Mouse (Mus musculus) CD4-positive, CD25-positive, alpha-beta regulatory T cell, adult 4 months (primary cell): ENCODE data around the gene Map3k7. TPM values are rescaled to one million over a fixed set of nuclear protein-coding genes. Genes with fewer than 3 reads are reported as not detected.
"Not testable (repeated sequence)": the region's sequence is repeated elsewhere in the genome, so short reads cannot be mapped to it uniquely, and the experiment has no call there.

Experiments used
- ATAC-seq: one replicate; pipeline ENCODE4 v1.8.0; 2017
- polyA plus RNA-seq, 2 experiments: library from polyadenylated mRNA; unstranded; fragments of 100-300 nt; shearing (Covaris generic); gene quantifications; one replicate each; pipeline ENCODE4 v1.2.1; 2017

Map3k7 gene
- polyA plus RNA-seq, 2 experiments from 2014 or later = 7.6 to 8.0 TPM

DNA sequence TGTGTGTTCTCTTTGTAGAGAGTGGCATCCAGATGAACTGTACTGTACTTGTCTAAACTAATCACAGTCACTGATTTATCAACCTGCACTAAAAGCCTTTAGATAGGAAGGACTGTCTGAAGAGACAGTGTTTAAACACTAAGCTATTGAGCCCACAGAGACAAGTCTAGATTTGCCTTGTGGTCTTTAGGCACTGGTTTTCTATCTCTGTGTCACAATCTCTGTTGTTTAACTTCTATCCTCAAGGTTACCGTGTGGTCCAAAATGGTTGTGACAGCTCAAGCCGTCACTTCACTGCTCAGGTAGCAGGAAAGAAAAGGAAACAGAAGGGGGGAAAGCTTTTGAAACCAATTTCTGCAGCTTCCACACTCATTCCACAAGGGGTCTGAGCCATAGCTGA, 29.5 kb downstream of the Map3k7 start:
- ATAC-seq = no peak

DNA sequence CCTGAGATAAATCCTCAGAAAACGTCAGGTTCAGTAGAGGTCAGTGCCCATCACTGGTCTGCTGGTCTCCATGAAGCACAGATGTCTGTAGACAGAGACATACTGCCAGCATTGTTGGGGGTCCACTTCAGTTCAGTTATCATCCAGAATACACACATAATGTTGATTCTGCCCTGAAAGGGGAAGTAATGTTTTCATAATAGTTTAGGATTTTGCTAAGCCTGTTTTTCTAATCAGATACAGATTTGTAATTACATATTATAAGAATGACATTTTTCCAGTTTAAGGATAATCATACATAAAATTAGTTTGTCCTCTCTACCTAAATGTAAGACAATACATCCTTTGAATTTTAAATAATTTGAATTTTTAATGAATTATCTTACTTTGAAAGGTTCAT, 30.0 kb downstream of the Map3k7 start:
- no peak for ATAC-seq

DNA sequence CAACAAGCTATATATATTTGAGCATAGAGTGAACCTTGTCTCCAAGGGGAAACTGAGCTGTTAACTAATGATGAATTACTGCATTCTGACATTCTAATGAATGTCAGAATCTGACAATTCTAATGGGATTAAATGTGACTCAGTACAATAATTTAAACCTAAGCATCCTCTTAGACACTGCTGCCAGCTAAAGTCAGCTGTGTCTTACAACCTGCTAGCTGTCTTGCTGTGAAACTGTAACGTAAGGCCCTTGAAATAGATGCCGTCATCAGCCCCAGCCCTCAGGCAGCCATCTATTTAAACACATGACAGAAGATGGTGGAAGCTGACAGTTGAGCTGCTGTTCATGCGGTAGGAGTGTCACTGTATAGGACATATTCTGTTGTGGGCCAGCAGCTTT, 37.6 kb downstream of the Map3k7 start:
- ATAC-seq = no peak

DNA sequence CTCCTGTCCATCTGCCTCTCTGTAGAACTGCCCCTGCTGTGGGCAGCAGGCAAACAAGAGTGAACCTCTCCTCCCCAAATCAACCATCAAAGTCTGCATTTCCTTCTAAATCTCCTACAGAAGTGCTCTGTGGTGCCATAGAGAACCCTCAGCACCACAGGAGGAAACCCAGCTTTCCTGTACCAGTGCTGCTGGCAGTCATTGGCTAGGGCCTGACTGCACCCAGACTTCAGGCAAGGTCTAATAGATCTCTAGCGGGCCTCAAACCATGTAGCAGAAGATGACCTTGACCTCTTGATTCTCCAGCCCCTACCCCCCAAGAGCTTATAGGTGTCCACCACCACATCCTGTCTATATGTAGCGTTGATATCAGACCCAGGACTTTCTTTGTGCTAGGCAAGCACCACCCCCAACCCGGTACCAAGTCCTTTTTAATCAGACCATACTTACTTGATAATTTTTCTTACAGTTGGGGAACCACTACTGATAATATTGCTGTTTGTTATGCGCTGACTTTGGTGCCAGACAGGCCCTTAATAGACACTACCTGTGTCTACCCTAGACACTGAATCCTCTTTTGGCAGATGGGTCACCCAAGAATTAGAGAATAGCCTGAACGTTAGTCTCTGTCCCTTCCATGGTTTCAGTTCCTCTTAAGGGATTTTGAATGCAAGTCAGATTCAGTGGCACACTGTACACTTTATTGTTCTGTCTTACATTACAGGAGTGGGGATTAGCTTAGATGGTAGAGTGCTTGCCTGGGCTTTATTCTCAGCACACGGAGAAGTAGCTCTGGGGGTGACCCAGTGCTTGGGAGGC, 41.1 kb downstream of the Map3k7 start:
- no peak for ATAC-seq

DNA sequence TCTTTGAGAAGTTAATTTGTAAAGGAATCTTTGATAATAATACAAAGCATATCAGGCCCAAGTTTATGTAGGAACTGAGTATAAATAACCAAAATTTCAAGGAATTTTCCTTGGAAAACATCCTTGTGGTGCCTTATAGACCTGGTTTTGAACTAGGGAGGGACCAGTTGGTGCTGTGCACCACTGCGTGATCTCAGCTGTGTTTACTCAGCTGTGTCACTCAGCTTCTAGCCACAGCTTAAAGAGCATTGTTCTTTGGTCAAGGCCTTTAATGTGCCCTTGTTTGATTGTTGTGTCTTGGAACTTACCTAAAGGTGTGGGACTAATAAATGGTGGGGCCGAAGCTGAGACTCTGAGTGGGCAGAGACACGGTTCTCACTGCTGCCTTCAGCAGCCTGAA, 43.3 kb downstream of the Map3k7 start:
- no peak for ATAC-seq

- ATAC-seq = no peak
Measured at GRCm38 (mm10) chr4:32008095-32008494, 44.2 kb downstream of the Map3k7 start.

- ATAC-seq = no peak
Measured at GRCm38 (mm10) chr4:32010808-32011207, 46.9 kb downstream of the Map3k7 start.

DNA sequence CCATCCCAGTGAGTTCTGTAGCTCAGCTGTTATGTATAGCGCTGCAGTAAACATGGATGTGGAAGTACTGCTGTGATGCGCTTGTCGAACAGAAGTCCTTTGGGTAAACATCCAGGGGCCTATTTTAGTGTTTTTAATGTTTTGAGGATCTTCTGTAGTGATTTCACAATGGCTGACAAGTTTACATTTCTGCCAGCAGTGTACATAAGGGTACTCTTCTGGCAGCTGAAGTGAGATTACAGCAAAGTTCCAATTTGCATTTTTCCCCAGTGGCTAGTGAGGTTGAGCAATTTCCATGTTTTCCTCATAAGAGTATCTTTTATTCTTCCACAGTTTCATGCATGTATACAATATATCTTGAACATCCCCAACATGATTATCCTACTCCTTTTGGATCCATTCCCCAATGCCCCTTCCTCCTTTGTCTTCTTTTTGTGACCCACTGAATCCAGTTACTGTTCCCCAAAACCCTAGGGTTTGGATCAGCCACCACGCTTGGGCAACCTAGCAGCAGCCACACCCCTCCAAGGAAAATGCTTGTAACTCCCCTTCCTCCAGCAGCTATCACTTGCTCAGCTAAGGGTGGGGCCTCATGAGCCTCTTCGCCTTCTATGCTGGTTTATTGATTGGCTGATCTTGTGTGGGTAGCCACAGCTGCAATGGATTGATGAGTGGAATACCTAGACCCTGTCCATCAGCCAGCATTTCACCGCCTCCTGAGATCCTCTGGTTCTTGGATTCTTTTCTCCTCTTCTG, 47.5 kb downstream of the Map3k7 start:
- ATAC-seq = no peak

DNA sequence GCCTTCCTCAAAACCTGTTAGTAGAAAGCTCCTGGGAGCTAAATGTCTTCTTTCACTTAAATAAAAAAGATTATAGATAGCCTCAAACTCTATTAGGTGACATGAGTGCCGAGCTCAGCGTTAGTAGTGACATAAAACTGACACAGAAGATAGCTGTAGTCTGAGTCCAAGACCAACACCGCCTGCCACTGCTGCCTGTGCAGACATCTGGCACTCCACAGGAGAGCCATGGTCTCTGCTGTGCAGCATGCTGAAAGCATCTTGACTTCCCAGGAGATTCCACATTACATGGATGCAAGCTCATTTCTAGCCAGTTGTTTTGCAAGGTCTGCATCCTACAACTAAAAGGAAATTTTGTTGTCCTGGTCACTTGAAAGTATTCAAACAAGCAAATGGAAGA, 57.2 kb downstream of the Map3k7 start:
- no peak for ATAC-seq

DNA sequence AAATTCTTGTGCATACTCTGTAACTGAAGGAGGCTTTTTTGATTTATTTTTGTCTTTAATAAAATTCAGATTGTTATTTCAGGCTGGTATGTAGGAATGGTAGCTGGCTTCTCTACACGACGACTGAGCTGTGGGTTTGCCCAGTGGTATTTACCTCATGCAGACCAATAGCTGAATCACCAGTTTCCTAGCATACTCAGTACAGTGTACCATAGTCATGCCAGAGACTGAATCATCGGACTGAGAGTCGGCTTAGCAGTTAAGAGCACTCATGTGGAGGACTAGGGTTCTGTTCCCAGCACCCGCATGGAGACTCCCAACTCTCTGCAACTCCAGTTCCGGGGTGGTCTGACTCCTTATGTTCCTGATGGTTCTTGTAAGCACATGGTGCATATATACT, 58.4 kb downstream of the Map3k7 start:
- no peak for ATAC-seq

DNA sequence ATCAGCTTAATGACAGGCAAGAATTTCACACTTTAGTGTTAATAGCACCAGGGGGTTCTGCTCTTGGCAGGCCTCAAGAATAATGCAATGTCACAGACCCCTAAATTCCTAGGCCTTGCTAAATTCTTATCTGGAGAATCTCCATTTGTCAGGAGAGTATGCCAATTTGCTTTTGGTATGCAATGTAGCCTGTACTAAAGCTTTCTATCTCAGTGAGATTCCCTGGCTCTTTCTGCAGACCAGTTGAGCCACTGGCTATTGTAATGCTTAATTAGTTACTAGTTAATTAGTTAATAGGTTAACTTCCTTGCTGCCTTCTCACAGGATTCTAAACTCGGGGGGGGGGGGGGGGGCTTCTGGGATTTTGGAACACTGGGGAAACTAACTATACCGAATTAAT, 60.3 kb downstream of the Map3k7 start:
- ATAC-seq = not testable (repeated sequence)

DNA sequence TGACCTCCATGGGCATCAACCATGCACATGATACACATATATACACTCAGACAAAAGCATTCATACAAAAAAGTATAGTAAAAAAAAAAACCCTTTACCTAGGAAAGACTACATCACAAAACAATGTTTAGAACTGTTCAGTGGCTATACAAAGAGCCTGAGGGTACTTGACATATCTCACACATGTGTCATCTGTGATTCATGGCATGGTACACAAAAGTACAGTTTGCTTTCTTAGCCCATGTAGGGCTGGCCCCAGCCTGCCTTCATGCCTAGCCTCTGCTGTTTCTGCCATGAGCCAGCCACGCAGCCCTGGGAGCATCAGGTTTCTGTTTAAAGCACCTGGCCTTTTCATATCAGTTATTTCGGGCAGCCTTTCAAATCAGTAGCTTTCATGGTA, 61.2 kb downstream of the Map3k7 start:
- no peak for ATAC-seq

DNA sequence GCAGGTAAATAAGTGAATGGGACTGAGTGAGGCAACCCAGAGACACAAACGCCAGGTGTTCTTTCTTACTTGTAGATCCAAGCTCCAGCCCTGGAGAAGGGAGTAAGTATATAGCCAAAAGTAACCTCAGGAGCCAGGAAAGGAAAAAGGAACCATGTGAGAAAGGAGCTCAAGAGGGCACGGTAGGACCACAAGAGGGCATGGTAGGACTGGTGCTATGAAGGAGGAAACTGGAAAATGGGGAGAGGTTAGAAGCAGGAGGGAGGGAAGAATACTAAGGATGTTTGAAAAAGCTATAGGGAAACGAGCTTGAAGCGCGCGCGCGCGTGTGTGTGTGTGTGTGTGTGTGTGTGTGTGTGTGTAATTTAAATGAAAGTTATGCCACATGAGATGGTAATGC, 63.2 kb downstream of the Map3k7 start:
- ATAC-seq = no peak

- ATAC-seq = no peak
Measured at GRCm38 (mm10) chr4:32037267-32037666, 73.4 kb downstream of the Map3k7 start.

DNA sequence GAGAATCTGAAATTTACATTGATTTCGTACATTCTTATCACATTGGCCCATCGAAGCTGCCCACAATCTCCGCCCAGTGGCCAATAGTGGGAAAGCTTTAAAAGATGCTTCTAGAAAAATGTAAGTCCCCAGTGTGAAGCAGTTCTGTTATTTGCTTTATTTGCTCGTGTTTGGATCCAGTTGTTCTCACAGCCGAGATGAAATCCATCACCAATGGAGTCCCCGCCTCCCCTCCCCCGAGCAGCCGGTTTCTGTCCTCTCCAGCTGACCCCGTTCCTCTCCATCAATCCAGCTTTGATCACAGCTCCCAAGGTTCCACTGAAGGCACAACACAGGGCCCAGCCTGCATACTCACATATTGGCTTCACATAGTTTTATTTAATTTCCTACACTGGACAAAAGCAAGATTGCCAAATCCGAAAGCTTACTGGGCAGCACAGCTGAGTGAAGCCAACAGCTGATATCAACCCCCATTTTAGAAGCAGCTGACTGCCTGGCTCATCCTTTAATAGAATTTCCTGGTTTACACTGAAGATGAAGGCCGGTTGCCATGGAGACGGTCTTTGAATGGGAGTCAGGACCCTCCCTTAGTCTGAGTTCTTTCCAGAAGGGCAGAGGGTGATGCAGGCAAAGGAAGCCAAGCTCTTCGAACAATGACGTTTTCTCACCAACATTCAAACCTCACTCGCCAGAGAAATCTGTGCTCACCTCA, 78.0 kb downstream of the Map3k7 start:
- ATAC-seq = no peak

DNA sequence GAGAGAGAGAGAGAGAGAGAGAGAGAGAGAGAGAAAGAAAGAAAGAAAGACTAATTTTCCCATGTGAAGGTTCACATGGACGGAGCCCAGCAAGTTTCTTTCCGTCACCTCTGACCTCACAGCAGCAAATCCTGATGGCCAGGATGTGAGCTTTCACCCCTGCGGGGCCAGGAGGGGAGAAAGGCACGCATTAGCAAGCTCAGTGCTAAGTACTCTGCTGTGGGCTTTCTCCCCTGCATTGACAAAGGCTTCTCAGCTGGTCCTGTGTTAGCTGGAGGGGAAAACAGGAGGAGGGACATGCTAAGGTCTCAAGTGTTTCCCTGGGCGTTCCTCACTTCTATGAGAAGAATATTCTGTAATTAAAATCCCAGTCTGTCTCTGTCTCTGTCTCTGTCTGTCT, 81.3 kb downstream of the Map3k7 start:
- no peak for ATAC-seq

DNA sequence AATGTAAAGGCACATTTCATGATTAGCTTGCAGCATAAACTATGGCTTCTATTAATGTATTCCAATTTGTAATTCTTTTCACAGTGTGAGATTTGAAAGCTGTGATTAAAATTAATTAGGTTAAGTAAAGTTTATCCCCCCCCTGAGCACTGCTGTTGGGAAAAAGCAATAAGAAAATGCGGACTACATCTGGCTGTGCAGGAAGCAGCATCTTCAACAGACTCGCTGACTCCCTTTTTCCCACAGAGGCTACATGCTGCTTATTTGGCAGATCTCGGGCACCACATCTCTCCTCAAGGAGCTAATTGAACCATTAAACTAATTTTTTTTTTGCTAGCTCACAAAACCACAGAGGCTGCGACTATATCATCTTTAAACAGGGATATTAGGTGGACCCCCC, 85.9 kb downstream of the Map3k7 start:
- ATAC-seq = no peak

- no peak for ATAC-seq
Measured at GRCm38 (mm10) chr4:32053171-32053570, 89.3 kb downstream of the Map3k7 start.

GRCm38 (mm10) chr4:32055151-32056052, 91.5 kb downstream of the Map3k7 start:
- ATAC-seq = peak; percentile 91

DNA sequence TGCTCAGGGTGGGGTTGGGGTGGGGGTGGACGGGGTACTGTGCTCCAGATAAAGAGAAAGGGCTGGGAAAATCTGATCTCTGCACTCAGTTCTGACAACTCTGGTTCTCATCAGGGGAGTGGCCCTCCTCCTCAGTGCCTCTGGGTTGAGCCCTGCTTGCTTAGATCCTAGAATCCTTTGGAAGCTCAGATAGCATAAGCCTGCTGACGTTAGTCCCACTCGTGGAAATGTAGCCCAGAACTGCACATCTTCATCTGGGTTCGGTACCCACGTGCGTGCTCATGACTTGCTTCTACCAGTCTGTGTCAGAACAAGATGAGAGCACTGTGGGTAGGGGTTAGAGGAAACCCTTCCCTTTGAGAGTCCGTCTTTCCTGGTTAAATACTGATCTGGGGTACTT, 92.5 kb downstream of the Map3k7 start:
- no peak for ATAC-seq

GRCm38 (mm10) chr4:32057102-32057501, 93.2 kb downstream of the Map3k7 start:
- peak; percentile 75 for ATAC-seq

- ATAC-seq = no peak
Measured at GRCm38 (mm10) chr4:32060686-32061085, 96.8 kb downstream of the Map3k7 start.
